Mouse (Mus musculus) midbrain, embryonic 11.5 days (tissue): ENCODE measurements around the gene Psd4. TPM values are rescaled to one million over a fixed set of nuclear protein-coding genes. Genes with fewer than 3 reads are reported as not detected.

Experiments
- ATAC-seq: fragments of 200-750 bp; cut with Nextera tagmentation; 2 replicates; pipeline ENCODE4 v1.8.0; 2017; ENCODE audit warnings: moderate TSS enrichment, moderate library complexity; ENCODE audit not compliant: low FRiP score
- DNase-seq: peaks from one replicate; pipeline ENCODE4 v3.0.0; 2015; ENCODE audit warnings: low spot score; ENCODE audit errors: missing footprints
- H3K27ac ChIP-seq: fragments of 300-500 bp; sonication (generic); 2 replicates; pipeline ENCODE4 v1.5.1; 2014; ENCODE audit warnings: low read depth, low read length
- H3K27me3 ChIP-seq: fragments of 300-500 bp; sonication (generic); 2 replicates; pipeline ENCODE4 v1.6.1; 2014; ENCODE audit warnings: mild to moderate bottlenecking, low read length, moderate library complexity, mixed read lengths; ENCODE audit not compliant: control insufficient read depth, insufficient read depth
- H3K36me3 ChIP-seq: fragments of 300-500 bp; sonication (generic); 2 replicates; pipeline ENCODE4 v1.6.1; 2014; ENCODE audit warnings: mild to moderate bottlenecking, low read length, moderate library complexity, mixed read lengths; ENCODE audit not compliant: control insufficient read depth, insufficient read depth
- H3K4me1 ChIP-seq: fragments of 300-500 bp; sonication (generic); 2 replicates; pipeline ENCODE4 v1.6.1; 2014; ENCODE audit warnings: low read length; ENCODE audit not compliant: control insufficient read depth, insufficient read depth
- H3K4me2 ChIP-seq: fragments of 300-500 bp; sonication (generic); 2 replicates; pipeline ENCODE4 v1.6.1; 2014; ENCODE audit warnings: mild to moderate bottlenecking, moderate library complexity
- H3K4me3 ChIP-seq: fragments of 300-500 bp; sonication (generic); 2 replicates; pipeline ENCODE4 v1.5.1; 2014; ENCODE audit warnings: low read depth, low read length
- H3K9ac ChIP-seq: fragments of 300-500 bp; sonication (generic); 2 replicates; pipeline ENCODE4 v1.6.1; 2014; ENCODE audit warnings: low read length
- H3K9me3 ChIP-seq: fragments of 300-500 bp; sonication (generic); 2 replicates; pipeline ENCODE4 v1.6.1; 2016; ENCODE audit warnings: low read length; ENCODE audit not compliant: control insufficient read depth
- WGBS: fragments of 180-500 bp; shearing (Covaris S2); extraction: QIAGEN DNeasy Blood & Tissue Kit; methylation state at CpG from one replicate; pipeline ENCODE4 v1.1.7; 2014; 5-methylcytosine and 5-hydroxymethylcytosine counted together
- polyA plus RNA-seq: library from polyadenylated mRNA; unstranded; fragments of >200 nt; fragmentation: Nextera tagmentation; extraction: Ambion mirVana; gene quantifications from 2 replicates; pipeline ENCODE4 v1.2.1, GENCODE M21; 2014

Gene Psd4
- polyA plus RNA-seq, 1 experiment from 2014 or later = 0.36 TPM

DNA sequence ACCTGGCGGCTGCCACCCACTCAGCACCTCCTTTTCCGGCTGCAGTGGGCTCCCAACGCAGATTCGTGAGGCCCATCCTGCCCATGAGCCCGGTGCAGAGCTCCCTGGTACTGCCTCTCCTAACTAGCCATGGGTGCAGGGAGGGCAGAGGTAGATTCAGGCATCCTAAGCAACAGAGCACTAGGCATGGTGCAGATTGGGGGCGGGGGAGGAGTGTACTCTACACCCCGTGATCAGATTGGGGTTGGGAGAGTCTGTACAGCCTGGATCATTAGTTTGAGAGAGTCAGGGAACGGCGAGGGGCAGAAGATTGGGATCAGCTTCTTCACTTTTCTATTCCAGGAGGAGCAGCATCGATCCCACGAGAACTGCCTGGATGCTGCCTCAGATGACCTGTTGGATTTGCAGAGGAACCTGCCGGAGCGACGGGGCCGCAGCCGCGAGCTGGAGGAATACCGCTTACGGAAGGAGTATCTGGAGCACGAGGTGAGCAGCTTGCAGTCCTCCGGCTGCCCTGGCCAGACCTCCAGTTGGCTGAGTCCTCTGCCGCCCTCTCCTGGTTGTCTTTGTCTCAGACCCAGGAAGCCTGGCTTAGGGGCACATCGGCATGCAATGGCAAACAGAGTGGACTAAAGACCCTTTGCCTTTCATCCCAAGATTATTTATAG lies 38.1 kb downstream of the Psd4 start:
- H3K27ac ChIP-seq = no peak overlapping the region
- H3K27me3 ChIP-seq = no peaks in the 10 kb centered on the region; the same call in none of the 2 replicates
- H3K4me1 ChIP-seq = 0 out of 2 replicates have a peak, but pooled peaks cover 2% of the 10 kb centered on the region
- 16% methylated on average over 23 of the region's 23 CpGs for WGBS
- peak; percentile 93 for DNase-seq
- peak; percentile 69 for ATAC-seq
- H3K9me3 ChIP-seq = no peaks in the 10 kb centered on the region
- peak overlapping the region; percentile 4; the same call in 1 of the 2 replicates for H3K4me3 ChIP-seq
- H3K36me3 ChIP-seq = no peaks in the 10 kb centered on the region
- H3K9ac ChIP-seq = peak overlapping the region; percentile 46
- peak overlapping the region; percentile 38 for H3K4me2 ChIP-seq

DNA sequence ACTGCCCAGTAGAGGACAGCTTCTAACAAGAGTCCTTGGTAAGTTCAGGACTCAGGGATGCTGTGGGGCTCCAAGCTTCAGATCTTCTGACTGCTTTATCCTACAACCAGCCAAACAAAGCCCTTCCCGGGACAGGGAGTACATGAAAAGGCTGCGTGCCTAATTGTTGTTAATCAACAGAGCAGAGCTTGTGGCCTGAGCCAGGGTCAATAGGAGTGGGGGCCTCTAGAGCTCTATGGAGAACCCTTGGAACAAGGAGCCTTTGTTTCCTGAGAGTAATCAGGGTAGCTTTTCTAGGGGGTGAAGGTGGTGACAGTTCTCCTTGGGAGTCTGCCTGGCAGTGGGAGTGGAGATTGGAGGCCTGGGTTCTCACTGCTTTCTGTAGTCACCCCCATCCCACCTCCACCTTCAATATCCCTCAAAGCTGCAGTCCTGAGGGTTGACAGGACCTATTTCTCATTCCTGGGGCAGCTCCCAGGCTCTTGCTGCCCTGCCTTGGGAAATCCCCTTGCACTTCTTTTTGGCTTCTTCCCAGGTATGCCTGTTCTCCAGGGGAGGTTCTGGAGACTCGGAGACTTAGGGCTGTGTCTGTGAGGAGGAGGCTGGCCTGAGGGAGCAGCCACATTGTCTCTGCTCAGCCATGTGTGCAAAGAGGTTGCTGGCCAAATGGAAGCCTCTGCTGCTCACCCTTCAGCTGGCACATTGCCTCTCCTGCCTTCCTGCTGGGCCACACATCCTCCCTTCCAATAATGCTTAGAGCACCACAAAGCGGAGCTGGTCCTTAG lies 40.5 kb downstream of the Psd4 start:
- H3K9ac ChIP-seq = no peak overlapping the region
- no peaks in the 10 kb centered on the region; the same call in none of the 2 replicates for H3K27me3 ChIP-seq
- no peaks in the 10 kb centered on the region for H3K36me3 ChIP-seq
- H3K4me2 ChIP-seq = no peak overlapping the region
- WGBS = 16% methylated on average over 4 of the region's 4 CpGs
- H3K27ac ChIP-seq = no peak overlapping the region
- no peak overlapping the region for H3K4me3 ChIP-seq
- H3K9me3 ChIP-seq = no peaks in the 10 kb centered on the region
- ATAC-seq = no peak
- 0 out of 2 replicates have a peak, but pooled peaks cover 2% of the 10 kb centered on the region for H3K4me1 ChIP-seq
- DNase-seq = no peak

- ATAC-seq = peak; percentile 36
- H3K27ac ChIP-seq = no peak overlapping the region
- 3% methylated on average over 2 of the region's 2 CpGs for WGBS
- no peaks in the 10 kb centered on the region; the same call in none of the 2 replicates for H3K27me3 ChIP-seq
- H3K4me2 ChIP-seq = no peak overlapping the region
- H3K4me3 ChIP-seq = no peak overlapping the region
- H3K36me3 ChIP-seq = no peaks in the 10 kb centered on the region
- 0 out of 2 replicates have a peak, but pooled peaks cover 2% of the 10 kb centered on the region for H3K4me1 ChIP-seq
- no peak overlapping the region for H3K9ac ChIP-seq
- no peaks in the 10 kb centered on the region for H3K9me3 ChIP-seq
- peak; percentile 96 for DNase-seq
Measured at GRCm38 (mm10) chr2:24409166-24409565, 41.8 kb downstream of the Psd4 start.

DNA sequence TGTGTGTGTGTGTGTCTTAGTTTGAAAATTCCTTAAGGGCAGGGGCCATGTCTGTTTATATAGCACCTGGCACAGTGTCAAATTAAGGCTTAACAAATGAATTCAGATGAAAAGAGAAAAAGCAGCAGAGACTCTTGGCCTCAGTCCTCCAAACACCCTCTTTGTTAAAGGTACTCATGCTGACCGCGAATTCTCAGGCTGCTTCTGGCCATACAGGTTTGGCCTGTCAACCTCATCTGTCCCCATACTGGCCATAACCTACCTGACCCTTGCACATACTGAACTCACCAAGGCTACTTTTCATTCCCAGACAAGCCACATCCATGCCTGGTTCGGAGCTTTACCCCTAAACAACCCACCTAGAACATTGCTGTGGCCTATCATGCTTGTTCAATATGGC lies 45.8 kb downstream of the Psd4 start:
- H3K4me2 ChIP-seq = no peak overlapping the region
- DNase-seq = no peak
- WGBS = 65% methylated on average over 3 of the region's 3 CpGs
- no peaks in the 10 kb centered on the region for H3K36me3 ChIP-seq
- no peaks in the 10 kb centered on the region; the same call in 1 of the 2 replicates for H3K27me3 ChIP-seq
- no peaks in the 10 kb centered on the region for H3K9me3 ChIP-seq
- no peak for ATAC-seq
- no peak overlapping the region for H3K9ac ChIP-seq
- no peak overlapping the region for H3K27ac ChIP-seq
- no peak overlapping the region for H3K4me3 ChIP-seq
- peaks cover 2% of the 10 kb centered on the region; the same call in 1 of the 2 replicates for H3K4me1 ChIP-seq

DNA sequence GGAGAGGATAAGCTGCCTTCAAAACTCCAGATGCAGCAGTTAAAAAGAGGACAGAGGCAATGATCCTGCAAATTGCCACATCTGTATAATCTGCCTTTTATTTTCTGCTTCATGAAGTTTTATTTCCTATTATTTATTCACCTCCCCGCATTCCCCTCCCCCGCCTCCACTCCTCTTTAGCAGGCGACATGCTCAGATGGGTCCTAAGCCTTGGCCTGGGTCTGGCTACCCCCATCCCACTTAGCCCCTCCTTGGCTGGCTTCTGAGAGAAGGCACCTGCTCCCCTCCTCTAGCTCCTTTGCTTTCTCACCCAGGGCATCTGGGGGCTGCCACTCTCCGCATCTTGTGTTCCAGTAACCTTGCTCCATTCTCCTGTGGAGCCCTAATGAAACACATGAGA lies 46.3 kb downstream of the Psd4 start:
- 0 out of 2 replicates have a peak, but pooled peaks have one; percentile 52 for ATAC-seq
- Histone ChIP-seq H3K4me1 (peaks cover 2% of the 10 kb centered on the region; the same call in 1 of the 2 replicates), H3K4me3 (no peak overlapping the region), H3K9me3 (no peaks in the 10 kb centered on the region), H3K27ac (no peak overlapping the region), H3K4me2 (no peak overlapping the region), H3K9ac (no peak overlapping the region), H3K36me3 (no peaks in the 10 kb centered on the region), H3K27me3 (no peaks in the 10 kb centered on the region)
- no peak for DNase-seq
- 82% methylated on average over 4 of the region's 4 CpGs for WGBS

DNA sequence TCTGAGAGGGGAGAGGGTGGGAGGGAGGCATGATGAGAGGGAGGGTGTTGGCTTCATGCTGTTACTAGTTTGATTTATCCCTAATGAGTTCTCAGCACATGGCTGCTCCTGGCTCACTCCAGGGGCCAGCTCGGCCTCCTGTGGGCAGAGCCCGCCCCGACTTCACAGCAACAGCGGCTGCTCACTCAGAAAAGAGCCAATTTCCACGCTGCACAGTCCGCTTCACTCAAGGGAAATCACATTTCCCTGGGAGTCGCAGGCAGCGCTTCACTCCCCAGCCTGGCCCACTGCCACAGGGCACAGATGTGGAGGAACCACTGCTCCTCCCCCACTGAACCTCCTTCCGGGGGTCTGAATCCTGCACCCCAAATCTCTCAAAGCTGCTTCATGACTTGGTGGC lies 49.3 kb downstream of the Psd4 start:
- DNase-seq = no peak
- H3K4me3 ChIP-seq = no peak overlapping the region
- H3K9me3 ChIP-seq = no peaks in the 10 kb centered on the region
- H3K4me1 ChIP-seq = peaks cover 2% of the 10 kb centered on the region; the same call in 1 of the 2 replicates
- 8% methylated on average over 9 of the region's 9 CpGs for WGBS
- 0 out of 2 replicates have a peak, but pooled peaks have one; percentile 41 for ATAC-seq
- H3K9ac ChIP-seq = no peak overlapping the region
- H3K27me3 ChIP-seq = no peaks in the 10 kb centered on the region
- no peak overlapping the region for H3K4me2 ChIP-seq
- no peak overlapping the region; the same call in 1 of the 2 replicates for H3K27ac ChIP-seq
- H3K36me3 ChIP-seq = no peaks in the 10 kb centered on the region

GRCm38 (mm10) chr2:24417106-24417505 lies 49.7 kb downstream of the Psd4 start:
- Histone ChIP-seq H3K36me3 (no peaks in the 10 kb centered on the region), H3K27ac (no peak overlapping the region; the same call in 1 of the 2 replicates), H3K4me3 (no peak overlapping the region), H3K27me3 (no peaks in the 10 kb centered on the region), H3K9ac (no peak overlapping the region), H3K9me3 (no peaks in the 10 kb centered on the region), H3K4me1 (peaks cover 2% of the 10 kb centered on the region; the same call in 1 of the 2 replicates), H3K4me2 (no peak overlapping the region)
- WGBS = 13% methylated on average over 2 of the region's 2 CpGs
- ATAC-seq = no peak
- no peak for DNase-seq

DNA sequence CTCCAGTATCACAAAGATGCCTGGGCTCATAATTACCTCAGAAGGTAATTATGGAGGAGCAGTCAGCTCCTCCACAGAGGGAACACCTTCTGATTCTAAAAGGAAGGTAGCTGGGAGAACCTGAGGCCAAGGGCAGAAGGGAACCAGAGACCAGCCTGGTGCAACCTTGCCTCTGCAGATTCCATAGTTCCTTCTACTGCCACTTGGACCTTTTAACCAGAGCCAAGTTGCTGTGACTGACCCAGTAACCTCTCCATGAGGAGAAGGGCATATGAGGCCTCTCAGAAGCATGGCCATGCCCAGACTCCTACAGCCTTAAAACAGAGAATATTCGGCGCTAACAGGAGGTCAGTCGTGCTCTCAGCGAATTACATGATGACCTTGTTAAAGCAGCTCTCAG lies 50.2 kb downstream of the Psd4 start:
- H3K4me2 ChIP-seq = no peak overlapping the region
- DNase-seq (no peak), ATAC-seq (no peak)
- no peak overlapping the region for H3K4me3 ChIP-seq
- H3K27me3 ChIP-seq = no peaks in the 10 kb centered on the region
- H3K36me3 ChIP-seq = no peaks in the 10 kb centered on the region
- WGBS = 89% methylated on average over 4 of the region's 4 CpGs
- H3K9ac ChIP-seq = no peak overlapping the region
- no peaks in the 10 kb centered on the region for H3K9me3 ChIP-seq
- peaks cover 2% of the 10 kb centered on the region; the same call in 1 of the 2 replicates for H3K4me1 ChIP-seq
- no peak overlapping the region for H3K27ac ChIP-seq
